19 mouse cellular contexts compared by ENCODE assay signal in genomic region chr10:43912236-43912635, GRCm38 (mm10).
"Had no signal": no experiment of that assay in that cellular context is flagged by ENCODE, and none has a peak within 500 bp of the region (broad histone marks: within the 10 kb centered on the region; RNA-seq: fewer than 3 reads in every experiment).

No protein-coding gene starts in this region.

- H3K4me1 ChIP-seq: midbrain, embryonic 10.5 days; midbrain, embryonic 12.5 days; neural tube, embryonic 13.5 days; neural tube, embryonic 15.5 days had no signal

- H3K27me3 ChIP-seq: midbrain, embryonic 12.5 days; neural tube, embryonic 13.5 days; neural tube, embryonic 15.5 days had no signal

- DNase-seq: lung, adult 18-20 months; lung, embryonic 14.5 days; lung, postnatal 10 days; lung, postnatal 4 days; midbrain, embryonic 14.5 days; retina, postnatal 1 day; right cerebral cortex, adult 18-20 months; right cerebral cortex, postnatal 25 days; right cerebral cortex, postnatal 4 days; spleen, adult 18-20 months; thymus, adult 2 months; thymus, postnatal 25 days; thymus, postnatal 4 days had no signal

- H3K36me3 ChIP-seq: midbrain, embryonic 12.5 days; neural tube, embryonic 13.5 days; neural tube, embryonic 15.5 days had no signal

- H3K9ac ChIP-seq: lung, embryonic 14.5 days; midbrain, embryonic 12.5 days; neural tube, embryonic 13.5 days; neural tube, embryonic 15.5 days had no signal

- H3K4me2 ChIP-seq: lung, embryonic 14.5 days; midbrain, embryonic 12.5 days; neural tube, embryonic 13.5 days; neural tube, embryonic 15.5 days had no signal

- H3K9me3 ChIP-seq: midbrain, embryonic 10.5 days; midbrain, embryonic 12.5 days; neural tube, embryonic 13.5 days; neural tube, embryonic 15.5 days had no signal

- H3K27ac ChIP-seq: midbrain, embryonic 10.5 days; midbrain, embryonic 12.5 days; neural tube, embryonic 13.5 days; neural tube, embryonic 15.5 days had no signal

- H3K4me3 ChIP-seq: midbrain, embryonic 10.5 days; midbrain, embryonic 12.5 days; myocyte; neural tube, embryonic 13.5 days; neural tube, embryonic 15.5 days had no signal

- ATAC-seq: midbrain, embryonic 16.5 days had no signal
